Mouse (Mus musculus): ENCODE measurements at regions not wholly inside any gene's neighbourhood (a gene's known extent, or its start where the extent isn't known, plus 50 kb on each side); places are given as distances from the start of the nearest gene placed in this dataset.

- TF ChIP-seq CTCF (IDR thresholded peaks at IDR 0.05; ENCODE audit: extremely low read depth, insufficient read depth, insufficient read length, insufficient replicate concordance) (no peak), POLR2A (IDR thresholded peaks at IDR 0.05; ENCODE audit: low read depth, low read length) (no peak)
Observed at GRCm38 (mm10) chr15:62349981-62350380, 1427.2 kb upstream of the A1bg start.

Data from spleen, adult 2 months (tissue).